Mouse (Mus musculus) cortical plate, adult 2 months (tissue): ENCODE data around the gene Klhl4. TPM values are rescaled to one million over a fixed set of nuclear protein-coding genes. Genes with fewer than 3 reads are reported as not detected.

ENCODE experiments used
- H3K27ac ChIP-seq: fragments of 200-500 bp; 2 replicates; pipeline ENCODE4 v1.5.1; 2012; ENCODE audit warnings: low read length, control low read depth, inconsistent platforms; ENCODE audit not compliant: insufficient read depth
- H3K4me1 ChIP-seq: fragments of 200-500 bp; 2 replicates; pipeline ENCODE4 v1.6.1; 2011; ENCODE audit warnings: low read length; ENCODE audit not compliant: control insufficient read depth, insufficient read depth
- H3K4me3 ChIP-seq: fragments of 200-500 bp; 2 replicates; pipeline ENCODE4 v1.5.1; 2011; ENCODE audit warnings: mild to moderate bottlenecking, low read length, control low read depth; ENCODE audit not compliant: insufficient read depth
- CTCF ChIP-seq: fragments of 200-500 bp; IDR thresholded peaks from 2 replicates; pipeline ENCODE4 v1.5.1; 2011; ENCODE audit warnings: mild to moderate bottlenecking, control low read depth, low read length; ENCODE audit not compliant: insufficient read depth; ENCODE audit errors: extremely low read depth
- POLR2A ChIP-seq: fragments of 200-500 bp; IDR thresholded peaks from 2 replicates; pipeline ENCODE4 v1.6.1; 2011; ENCODE audit warnings: mild to moderate bottlenecking, low read length, control low read depth; ENCODE audit not compliant: insufficient read depth; ENCODE audit errors: extremely low read depth
- polyA plus RNA-seq: library from polyadenylated mRNA; depleted of rRNA; stranded (reverse); fragments of >200 nt; gene quantifications from 2 replicates; pipeline ENCODE4 v1.2.3, GENCODE M21; 2012; rRNA removed

Gene Klhl4
- polyA plus RNA-seq: 8.7 and 9.6 TPM in 2 replicates

- TF ChIP-seq CTCF: no peak
- no peak for TF ChIP-seq POLR2A
These were observed at the start of gene Klhl4 for GRCm38 (mm10) chrX:114473782-114474731. Gene Klhl4, plus strand, starts transcription at chrX:114474333.

GRCm38 (mm10) chrX:114484153-114484552, 10.0 kb downstream of the Klhl4 start:
- Histone ChIP-seq H3K4me3 (no peak overlapping the region), H3K27ac (no peak overlapping the region), H3K4me1 (no peaks in the 10 kb centered on the region)
- TF ChIP-seq CTCF (no peak), POLR2A (no peak)

More at GRCm38 (mm10) chrX:114473782-114474731, at the start of gene Klhl4:
- H3K4me3 ChIP-seq: peak within 1 kb of the TSS; percentile 79
- no peaks in the 10 kb centered on the region; the same call in 1 of the 2 replicates for H3K4me1 ChIP-seq
- peak within 1 kb of the TSS; percentile 94 for H3K27ac ChIP-seq

GRCm38 (mm10) chrX:114486691-114487090, 12.6 kb downstream of the Klhl4 start:
- no peak for TF ChIP-seq POLR2A
- no peak for TF ChIP-seq CTCF
- H3K4me3 ChIP-seq: no peak overlapping the region
- no peak overlapping the region for H3K27ac ChIP-seq
- no peaks in the 10 kb centered on the region for H3K4me1 ChIP-seq

DNA sequence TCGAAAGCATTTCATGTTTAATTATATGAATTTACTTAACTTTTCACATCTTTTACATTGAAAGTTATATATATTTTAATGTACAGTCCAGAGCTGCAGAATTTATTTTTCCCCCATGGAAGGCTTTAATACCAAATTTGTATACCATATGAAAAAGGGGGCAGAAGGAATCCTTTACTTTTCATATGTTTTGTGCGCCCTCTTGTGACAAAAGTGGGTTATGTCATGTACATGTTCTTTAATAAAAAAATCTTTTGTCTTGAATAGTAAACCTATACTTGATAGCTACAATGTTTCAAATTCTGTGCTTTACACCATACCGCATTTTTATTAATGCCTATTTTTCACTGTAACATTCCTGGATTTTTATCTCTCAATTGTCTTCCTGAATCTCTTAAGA, 84.0 kb downstream of the Klhl4 start:
- no peak overlapping the region for H3K27ac ChIP-seq
- TF ChIP-seq POLR2A (no peak), CTCF (no peak)
- no peaks in the 10 kb centered on the region for H3K4me1 ChIP-seq
- no peak overlapping the region for H3K4me3 ChIP-seq

GRCm38 (mm10) chrX:114582311-114582710, 108.2 kb downstream of the Klhl4 start:
- no peak overlapping the region for H3K4me3 ChIP-seq
- no peak overlapping the region for H3K27ac ChIP-seq
- no peak for TF ChIP-seq CTCF
- no peak for TF ChIP-seq POLR2A
- no peaks in the 10 kb centered on the region for H3K4me1 ChIP-seq
